Mouse (Mus musculus): ENCODE measurements around the gene Fance. TPM values are rescaled to one million over a fixed set of nuclear protein-coding genes. Genes with fewer than 3 reads are reported as not detected.
A peak's percentile ranks its signal among the peaks of the same experiment; 100 is the strongest.

Gene Fance
- polyA plus RNA-seq, 1 experiment from 2014 or later, result 33.7 TPM

GRCm38 (mm10) chr17:28280423-28280800 lies 32.9 kb upstream of the Fance start:
- no peak overlapping the region for H3K9ac ChIP-seq

GRCm38 (mm10) chr17:28280831-28281377 lies 32.4 kb upstream of the Fance start:
- no peak overlapping the region for H3K9ac ChIP-seq
- no peak overlapping the region for H3K4me2 ChIP-seq
- peak overlapping the region; percentile 76; the same call in 1 of the 2 replicates for H3K27ac ChIP-seq
- no peaks in the 10 kb centered on the region for H3K27me3 ChIP-seq
- WGBS, result 24% methylated on average over 4 of the region's 5 CpGs
- ATAC-seq (replicated peaks; ENCODE audit: low FRiP score), result no peak
- H3K4me3 ChIP-seq (replicated peaks), result no peak overlapping the region
- no peaks in the 10 kb centered on the region for H3K9me3 ChIP-seq (replicated peaks)
- no peaks in the 10 kb centered on the region for H3K36me3 ChIP-seq
- H3K4me1 ChIP-seq, result peaks cover 83% of the 10 kb centered on the region

More at GRCm38 (mm10) chr17:28280423-28280800, 32.9 kb upstream of the Fance start:
- WGBS, result 80% methylated on average over 7 of the region's 7 CpGs
- Histone ChIP-seq H3K36me3 (no peaks in the 10 kb centered on the region), H3K9me3 (replicated peaks) (no peaks in the 10 kb centered on the region), H3K27ac (peak overlapping the region; percentile 76), H3K4me2 (no peak overlapping the region), H3K27me3 (no peaks in the 10 kb centered on the region), H3K4me1 (peaks cover 78% of the 10 kb centered on the region), H3K4me3 (replicated peaks) (no peak overlapping the region)
- no peak for ATAC-seq (replicated peaks; ENCODE audit: low FRiP score)

DNA sequence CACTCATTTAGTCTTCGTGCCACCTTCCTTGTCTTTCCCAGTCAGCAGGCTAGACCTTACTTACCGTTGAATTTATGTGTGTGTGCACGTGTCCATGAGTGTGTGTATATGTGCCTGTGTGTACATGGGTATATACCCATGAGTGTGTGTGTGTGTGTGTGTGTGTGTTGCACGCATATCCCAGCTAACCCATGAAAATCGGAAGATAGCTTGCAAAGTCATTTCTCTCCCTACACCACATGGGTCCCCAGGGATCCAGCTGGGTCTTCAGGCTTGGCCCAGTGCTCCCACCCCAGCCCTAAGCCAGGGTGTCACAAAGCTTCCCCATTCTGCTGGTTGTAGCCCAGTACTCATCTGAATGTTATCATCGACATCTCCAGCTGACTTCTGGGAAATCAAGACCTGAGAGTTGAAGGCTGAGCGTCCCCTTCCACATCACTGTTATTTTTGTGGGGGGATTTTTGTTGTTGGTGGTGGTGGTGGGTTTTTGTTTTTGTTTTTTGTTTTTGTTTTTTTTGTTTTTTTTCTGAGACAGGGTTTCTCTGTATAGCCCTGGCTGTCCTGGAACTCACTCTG lies 31.4 kb upstream of the Fance start:
- no peaks in the 10 kb centered on the region for H3K27me3 ChIP-seq
- H3K36me3 ChIP-seq, result no peaks in the 10 kb centered on the region
- H3K9ac ChIP-seq, result no peak overlapping the region
- no peak overlapping the region for H3K27ac ChIP-seq
- no peak overlapping the region for H3K4me2 ChIP-seq
- WGBS, result 91% methylated on average over 7 of the region's 7 CpGs
- peaks cover 91% of the 10 kb centered on the region for H3K4me1 ChIP-seq
- no peaks in the 10 kb centered on the region for H3K9me3 ChIP-seq (replicated peaks)
- ATAC-seq (replicated peaks; ENCODE audit: low FRiP score), result no peak
- H3K4me3 ChIP-seq (replicated peaks), result no peak overlapping the region

DNA sequence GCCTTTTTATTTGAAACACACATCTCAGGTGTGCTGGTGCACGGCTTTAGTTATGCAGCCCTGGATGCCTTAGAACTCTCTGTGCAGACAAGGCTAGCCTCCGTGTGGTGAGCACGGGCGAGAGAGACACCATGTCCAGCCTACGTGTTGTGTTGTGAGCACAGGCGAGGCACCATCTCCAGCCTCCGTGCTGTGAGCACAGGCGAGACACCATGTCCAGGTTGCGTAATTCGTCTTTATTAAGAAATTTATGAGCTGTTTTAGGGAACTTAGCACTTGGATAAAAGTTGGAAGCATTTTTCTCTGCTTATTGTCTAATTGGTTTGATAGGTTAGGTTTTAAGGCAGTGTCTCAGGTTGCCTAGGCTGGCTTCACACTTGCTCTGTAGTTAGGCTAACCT lies 30.1 kb upstream of the Fance start:
- H3K4me3 ChIP-seq (replicated peaks), result no peak overlapping the region
- 79% methylated on average over 10 of the region's 10 CpGs for WGBS
- H3K4me2 ChIP-seq, result no peak overlapping the region
- no peaks in the 10 kb centered on the region for H3K9me3 ChIP-seq (replicated peaks)
- no peaks in the 10 kb centered on the region for H3K27me3 ChIP-seq
- H3K9ac ChIP-seq, result no peak overlapping the region
- ATAC-seq (replicated peaks; ENCODE audit: low FRiP score), result no peak
- peaks cover 91% of the 10 kb centered on the region for H3K4me1 ChIP-seq
- H3K36me3 ChIP-seq, result no peaks in the 10 kb centered on the region
- no peak overlapping the region for H3K27ac ChIP-seq

GRCm38 (mm10) chr17:28286133-28286532 lies 27.2 kb upstream of the Fance start:
- Histone ChIP-seq H3K4me1 (peaks cover 65% of the 10 kb centered on the region), H3K9ac (no peak overlapping the region), H3K27me3 (no peaks in the 10 kb centered on the region), H3K36me3 (no peaks in the 10 kb centered on the region), H3K27ac (peak overlapping the region; percentile 28; the same call in 1 of the 2 replicates), H3K4me2 (no peak overlapping the region), H3K9me3 (replicated peaks) (no peaks in the 10 kb centered on the region), H3K4me3 (replicated peaks) (no peak overlapping the region)
- 51% methylated on average over 10 of the region's 10 CpGs for WGBS
- peak; percentile 13; the same call in 1 of the 2 replicates for ATAC-seq (replicated peaks; ENCODE audit: low FRiP score)

GRCm38 (mm10) chr17:28286964-28287363 lies 26.4 kb upstream of the Fance start:
- peak; percentile 13; the same call in 1 of the 2 replicates for ATAC-seq (replicated peaks; ENCODE audit: low FRiP score)
- Histone ChIP-seq H3K36me3 (peaks cover 7% of the 10 kb centered on the region), H3K27me3 (no peaks in the 10 kb centered on the region), H3K4me2 (no peak overlapping the region), H3K4me1 (peaks cover 57% of the 10 kb centered on the region), H3K9ac (no peak overlapping the region), H3K27ac (peak overlapping the region; percentile 15; the same call in 1 of the 2 replicates), H3K9me3 (replicated peaks) (no peaks in the 10 kb centered on the region), H3K4me3 (replicated peaks) (no peak overlapping the region)
- 41% methylated on average over 5 of the region's 5 CpGs for WGBS

DNA sequence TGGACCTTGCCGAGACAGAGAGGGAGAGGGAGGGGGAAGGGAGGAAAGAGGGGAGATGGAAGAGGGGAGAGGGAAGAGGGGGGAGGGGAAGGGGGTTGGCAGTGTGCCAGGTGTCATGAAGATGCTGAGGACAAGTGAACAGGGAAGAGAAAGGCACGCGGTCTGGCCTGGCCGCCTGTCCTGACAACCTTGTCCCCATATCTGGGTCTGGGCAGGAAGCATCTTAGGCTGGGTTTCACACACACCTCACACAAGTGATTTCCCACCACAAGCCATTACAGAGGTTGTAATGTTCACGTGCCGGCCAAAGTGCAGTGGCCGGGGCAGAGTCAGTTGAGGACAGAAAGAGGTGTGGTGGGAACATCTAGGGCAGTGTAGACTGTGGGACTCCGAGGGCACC lies 25.7 kb upstream of the Fance start:
- 66% methylated on average over 8 of the region's 8 CpGs for WGBS
- H3K4me1 ChIP-seq, result peaks cover 56% of the 10 kb centered on the region
- no peak for ATAC-seq (replicated peaks; ENCODE audit: low FRiP score)
- H3K9me3 ChIP-seq (replicated peaks), result 0 out of 2 replicates have a peak, but pooled peaks cover 5% of the 10 kb centered on the region
- no peaks in the 10 kb centered on the region for H3K27me3 ChIP-seq
- peaks cover 13% of the 10 kb centered on the region for H3K36me3 ChIP-seq
- H3K9ac ChIP-seq, result no peak overlapping the region
- no peak overlapping the region for H3K27ac ChIP-seq
- H3K4me2 ChIP-seq, result no peak overlapping the region
- no peak overlapping the region for H3K4me3 ChIP-seq (replicated peaks)

DNA sequence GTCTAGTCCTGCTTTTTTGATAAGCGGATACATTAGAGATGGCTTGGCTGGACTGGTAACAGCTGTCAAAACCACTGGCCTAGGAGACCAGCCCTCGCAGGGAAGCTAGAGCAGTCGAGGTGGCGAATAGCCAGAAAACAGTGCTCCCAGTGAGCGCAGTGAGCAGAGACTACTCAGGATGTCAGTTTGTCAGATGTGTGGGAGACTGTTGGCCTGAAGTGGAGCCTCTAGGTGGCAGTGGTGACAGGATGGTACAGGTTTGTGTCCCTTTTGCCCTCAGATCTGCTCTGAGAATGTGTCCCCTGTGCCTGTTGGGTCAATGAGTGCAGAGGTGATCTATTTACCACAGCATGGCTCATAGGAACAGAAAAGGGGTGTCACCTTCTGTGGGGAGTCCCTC lies 25.3 kb upstream of the Fance start:
- no peak overlapping the region for H3K27ac ChIP-seq
- H3K4me1 ChIP-seq, result peaks cover 51% of the 10 kb centered on the region
- H3K4me2 ChIP-seq, result no peak overlapping the region
- no peak overlapping the region for H3K4me3 ChIP-seq (replicated peaks)
- H3K9ac ChIP-seq, result no peak overlapping the region
- peaks cover 13% of the 10 kb centered on the region for H3K36me3 ChIP-seq
- 58% methylated on average over 5 of the region's 5 CpGs for WGBS
- H3K9me3 ChIP-seq (replicated peaks), result 0 out of 2 replicates have a peak, but pooled peaks cover 6% of the 10 kb centered on the region
- no peak for ATAC-seq (replicated peaks; ENCODE audit: low FRiP score)
- no peaks in the 10 kb centered on the region for H3K27me3 ChIP-seq

DNA sequence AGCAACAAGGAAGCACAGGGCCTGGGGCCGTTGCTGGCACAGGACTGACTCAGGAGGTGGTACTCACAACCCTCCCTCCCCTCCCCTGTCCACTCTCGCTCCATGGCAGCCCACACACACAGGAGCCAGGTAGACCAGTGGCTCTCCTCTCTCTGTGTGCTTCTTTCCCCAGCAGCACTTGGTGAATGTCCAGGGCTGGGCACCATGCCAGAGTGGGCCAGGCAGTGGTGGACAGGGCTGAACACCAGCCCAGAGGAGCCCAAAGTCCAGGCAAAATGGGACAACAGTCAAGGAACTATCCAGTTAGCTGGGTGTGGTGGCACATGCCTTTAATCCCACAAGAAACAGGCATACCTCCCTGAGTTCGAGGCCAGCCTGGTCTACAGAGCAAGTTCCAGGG lies 23.1 kb upstream of the Fance start:
- H3K4me1 ChIP-seq, result peaks cover 45% of the 10 kb centered on the region
- no peaks in the 10 kb centered on the region for H3K27me3 ChIP-seq
- WGBS, result 68% methylated on average over 3 of the region's 3 CpGs
- 0 out of 2 replicates have a peak, but pooled peaks cover 6% of the 10 kb centered on the region for H3K9me3 ChIP-seq (replicated peaks)
- H3K4me2 ChIP-seq, result no peak overlapping the region
- H3K36me3 ChIP-seq, result peaks cover 15% of the 10 kb centered on the region
- no peak overlapping the region for H3K9ac ChIP-seq
- no peak overlapping the region for H3K4me3 ChIP-seq (replicated peaks)
- H3K27ac ChIP-seq, result no peak overlapping the region
- ATAC-seq (replicated peaks; ENCODE audit: low FRiP score), result no peak

DNA sequence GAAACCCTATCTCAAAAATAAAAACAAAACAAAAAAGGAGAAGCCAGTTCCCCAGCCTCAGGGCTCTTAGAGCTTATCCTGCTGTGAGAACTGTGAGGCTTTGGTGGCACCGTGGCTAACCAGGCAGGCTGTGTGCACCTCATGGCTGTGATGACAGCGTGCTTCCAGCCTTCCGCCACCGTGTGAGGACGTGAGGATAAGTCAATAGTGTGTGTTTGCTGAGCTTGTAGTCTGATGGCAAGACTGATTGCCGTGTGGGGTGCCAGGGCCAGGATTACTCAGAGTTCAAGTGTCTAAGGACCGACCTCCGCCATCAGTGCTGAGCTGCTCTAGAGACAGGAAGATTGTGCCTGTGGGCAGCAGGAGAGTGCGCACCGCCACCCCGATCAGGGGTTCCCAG lies 22.6 kb upstream of the Fance start:
- Histone ChIP-seq H3K36me3 (peaks cover 18% of the 10 kb centered on the region), H3K27me3 (no peaks in the 10 kb centered on the region), H3K9me3 (replicated peaks) (0 out of 2 replicates have a peak, but pooled peaks cover 6% of the 10 kb centered on the region), H3K9ac (no peak overlapping the region), H3K4me3 (replicated peaks) (no peak overlapping the region), H3K27ac (no peak overlapping the region), H3K4me2 (no peak overlapping the region), H3K4me1 (peaks cover 41% of the 10 kb centered on the region)
- 74% methylated on average over 11 of the region's 11 CpGs for WGBS
- ATAC-seq (replicated peaks; ENCODE audit: low FRiP score), result no peak

DNA sequence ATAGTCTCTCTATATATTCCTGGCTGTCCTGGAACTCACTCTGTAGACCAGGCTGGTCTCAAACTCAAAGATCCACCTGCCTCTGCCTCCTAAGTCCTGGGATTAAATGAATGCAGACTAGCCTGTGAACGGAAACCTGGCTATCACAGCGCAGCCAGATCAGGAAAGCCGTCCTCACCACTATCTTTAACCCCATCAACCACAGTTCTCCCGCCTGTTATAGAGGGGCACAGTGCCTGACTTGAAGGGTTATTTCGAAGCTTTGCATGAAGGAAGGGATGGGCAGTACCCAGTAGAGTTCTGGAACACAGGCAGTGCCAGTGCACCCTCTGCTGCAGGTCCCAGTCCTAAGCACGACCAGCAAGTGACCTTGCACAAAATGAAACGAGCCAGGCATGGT lies 22.0 kb upstream of the Fance start:
- 82% methylated on average over 7 of the region's 7 CpGs for WGBS
- 0 out of 2 replicates have a peak, but pooled peaks cover 6% of the 10 kb centered on the region for H3K9me3 ChIP-seq (replicated peaks)

DNA sequence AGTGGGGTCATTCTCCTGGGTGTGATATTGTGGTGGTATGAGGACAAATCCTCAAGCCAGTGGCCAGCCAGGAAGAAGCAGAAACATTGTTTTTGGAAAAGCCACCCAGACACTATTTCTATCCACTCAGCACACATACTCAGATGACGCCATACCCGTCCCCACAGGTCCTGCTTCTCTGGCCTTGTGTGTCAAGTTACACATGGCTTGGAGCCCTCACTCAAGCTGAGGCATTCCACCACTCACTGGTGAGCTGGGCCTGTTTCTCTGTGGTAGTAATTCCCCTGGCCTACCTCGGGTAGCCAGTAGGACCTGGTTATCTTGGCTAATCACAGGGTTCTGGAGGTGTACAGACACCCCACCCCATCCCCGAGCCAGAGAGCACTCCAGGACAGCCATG lies 19.6 kb upstream of the Fance start:
- Histone ChIP-seq H3K27ac (no peak overlapping the region), H3K4me3 (replicated peaks) (no peak overlapping the region), H3K4me2 (no peak overlapping the region), H3K9me3 (replicated peaks) (0 out of 2 replicates have a peak, but pooled peaks cover 6% of the 10 kb centered on the region), H3K36me3 (peaks cover 35% of the 10 kb centered on the region), H3K9ac (no peak overlapping the region), H3K4me1 (peaks cover 17% of the 10 kb centered on the region; the same call in 1 of the 2 replicates), H3K27me3 (no peaks in the 10 kb centered on the region)
- WGBS, result 51% methylated on average over 4 of the region's 4 CpGs
- ATAC-seq (replicated peaks; ENCODE audit: low FRiP score), result no peak

More for the DNA sequence above, 22.0 kb upstream of the Fance start:
- Histone ChIP-seq H3K4me1 (peaks cover 35% of the 10 kb centered on the region), H3K27me3 (no peaks in the 10 kb centered on the region), H3K27ac (no peak overlapping the region), H3K4me2 (no peak overlapping the region), H3K4me3 (replicated peaks) (no peak overlapping the region), H3K36me3 (peaks cover 18% of the 10 kb centered on the region), H3K9ac (no peak overlapping the region)
- no peak for ATAC-seq (replicated peaks; ENCODE audit: low FRiP score)

Measured in kidney, embryonic 15.5 days (tissue).